Mouse (Mus musculus) thymus, adult 2 months (tissue): ENCODE data around the gene Usp39. TPM values are rescaled to one million over a fixed set of nuclear protein-coding genes. Genes with fewer than 3 reads are reported as not detected.

Experiments used
- DNase-seq: peaks from one replicate; pipeline ENCODE4 v3.0.0; 2021
- H3K27ac ChIP-seq: fragments of 200-500 bp; 2 replicates; pipeline ENCODE4 v1.5.1; 2012; ENCODE audit warnings: low read length, control low read depth; ENCODE audit not compliant: control insufficient read depth, insufficient read depth
- H3K27me3 ChIP-seq: fragments of 200-500 bp; 2 replicates; pipeline ENCODE4 v1.6.1; 2012; ENCODE audit warnings: mild to moderate bottlenecking, low read length, moderate library complexity, mixed read lengths; ENCODE audit not compliant: control insufficient read depth, insufficient read depth
- H3K36me3 ChIP-seq: fragments of 200-500 bp; 2 replicates; pipeline ENCODE4 v1.6.1; 2012; ENCODE audit warnings: mild to moderate bottlenecking, low read length, moderate library complexity; ENCODE audit not compliant: control insufficient read depth, insufficient read depth
- H3K4me1 ChIP-seq: fragments of 200-500 bp; replicated peaks from 2 replicates; pipeline ENCODE4 v1.6.1; 2012; ENCODE audit warnings: low read length; ENCODE audit not compliant: control insufficient read depth, insufficient read depth
- H3K4me3 ChIP-seq: fragments of 200-500 bp; 2 replicates; pipeline ENCODE4 v1.5.1; 2012; ENCODE audit warnings: mild to moderate bottlenecking, low read length, control low read depth, moderate library complexity; ENCODE audit not compliant: control insufficient read depth, insufficient read depth
- CTCF ChIP-seq: fragments of 200-500 bp; IDR thresholded peaks from 2 replicates; pipeline ENCODE4 v1.5.1; 2012; ENCODE audit warnings: mild to moderate bottlenecking, control low read depth, low read length, moderate library complexity, borderline replicate concordance; ENCODE audit not compliant: control insufficient read depth, poor library complexity, insufficient read depth; ENCODE audit errors: extremely low read depth
- POLR2A ChIP-seq: fragments of 200-500 bp; IDR thresholded peaks from 2 replicates; pipeline ENCODE4 v1.6.1; 2012; ENCODE audit warnings: mild to moderate bottlenecking, low read length, control low read depth, moderate library complexity; ENCODE audit not compliant: control insufficient read depth, poor library complexity, insufficient read depth; ENCODE audit errors: extremely low read depth
- WGBS: fragments of 180-500 bp; shearing (Covaris S2); methylation state at CpG from one replicate; pipeline ENCODE4 v1.1.7; 2018; 5-methylcytosine and 5-hydroxymethylcytosine counted together
- polyA plus RNA-seq: library from polyadenylated mRNA; depleted of rRNA; stranded (reverse); fragments of >200 nt; gene quantifications from 2 replicates; pipeline ENCODE4 v1.2.3, GENCODE M21; 2012; rRNA removed

The Usp39 gene
- 35.6 and 40.3 TPM in 2 replicates for polyA plus RNA-seq

DNA sequence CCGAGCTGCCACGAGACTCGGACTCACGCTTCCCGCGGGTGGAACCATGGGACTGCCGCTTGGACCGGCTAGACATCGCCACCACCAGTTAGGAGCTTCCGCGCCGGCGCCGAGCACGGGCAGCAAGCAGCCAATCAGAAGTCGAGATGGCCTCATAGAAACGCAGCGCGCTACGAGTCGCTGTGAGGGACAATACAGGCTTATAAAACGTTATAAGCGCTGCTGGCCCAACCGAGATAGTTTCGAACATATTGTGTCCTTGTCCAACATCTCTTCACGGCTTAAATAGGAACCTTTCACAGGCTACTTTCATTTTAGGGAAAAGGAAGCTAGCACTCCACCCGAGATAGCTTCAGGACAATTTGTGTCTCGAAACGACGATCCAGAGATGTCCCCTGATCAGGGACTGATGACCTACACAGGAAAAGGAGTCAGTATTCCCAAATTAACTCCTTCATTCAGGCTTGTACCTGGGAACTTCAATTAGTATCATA is at the start of gene Usp39:
TSS of gene Usp39 (minus strand) at position 111 of the 494 bp plus-strand sequence.
- Histone ChIP-seq H3K27me3 (no peaks in the 10 kb centered on the region), H3K27ac (no peak within 1 kb of the TSS), H3K36me3 (peaks cover 9% of the 10 kb centered on the region), H3K4me1 (peaks cover 4% of the 10 kb centered on the region), H3K4me3 (peak within 1 kb of the TSS; percentile 73)
- TF ChIP-seq POLR2A (peak; percentile 51; the same call in 1 of the 2 replicates), CTCF (no peak)
- DNase-seq: peak; percentile 93
- WGBS: under 1% methylated on average over 30 of the region's 30 CpGs

GRCm38 (mm10) chr6:72392341-72392740 is 47.4 kb upstream of the Usp39 start:
- TF ChIP-seq POLR2A (no peak), CTCF (no peak)
- no peak for DNase-seq
- Histone ChIP-seq H3K4me3 (no peak overlapping the region), H3K4me1 (peaks cover 15% of the 10 kb centered on the region), H3K36me3 (no peaks in the 10 kb centered on the region), H3K27me3 (no peaks in the 10 kb centered on the region), H3K27ac (no peak overlapping the region)
- 95% methylated on average over 5 of the region's 5 CpGs for WGBS

GRCm38 (mm10) chr6:72390795-72391521 is 46.0 kb upstream of the Usp39 start:
- 47% methylated on average over 12 of the region's 12 CpGs for WGBS
- TF ChIP-seq CTCF (no peak), POLR2A (no peak)
- no peaks in the 10 kb centered on the region for H3K27me3 ChIP-seq
- H3K4me3 ChIP-seq: peak overlapping the region; percentile 72; the same call in 1 of the 2 replicates
- H3K4me1 ChIP-seq: peaks cover 15% of the 10 kb centered on the region
- H3K27ac ChIP-seq: peak overlapping the region; percentile 43
- DNase-seq: no peak
- H3K36me3 ChIP-seq: no peaks in the 10 kb centered on the region

DNA sequence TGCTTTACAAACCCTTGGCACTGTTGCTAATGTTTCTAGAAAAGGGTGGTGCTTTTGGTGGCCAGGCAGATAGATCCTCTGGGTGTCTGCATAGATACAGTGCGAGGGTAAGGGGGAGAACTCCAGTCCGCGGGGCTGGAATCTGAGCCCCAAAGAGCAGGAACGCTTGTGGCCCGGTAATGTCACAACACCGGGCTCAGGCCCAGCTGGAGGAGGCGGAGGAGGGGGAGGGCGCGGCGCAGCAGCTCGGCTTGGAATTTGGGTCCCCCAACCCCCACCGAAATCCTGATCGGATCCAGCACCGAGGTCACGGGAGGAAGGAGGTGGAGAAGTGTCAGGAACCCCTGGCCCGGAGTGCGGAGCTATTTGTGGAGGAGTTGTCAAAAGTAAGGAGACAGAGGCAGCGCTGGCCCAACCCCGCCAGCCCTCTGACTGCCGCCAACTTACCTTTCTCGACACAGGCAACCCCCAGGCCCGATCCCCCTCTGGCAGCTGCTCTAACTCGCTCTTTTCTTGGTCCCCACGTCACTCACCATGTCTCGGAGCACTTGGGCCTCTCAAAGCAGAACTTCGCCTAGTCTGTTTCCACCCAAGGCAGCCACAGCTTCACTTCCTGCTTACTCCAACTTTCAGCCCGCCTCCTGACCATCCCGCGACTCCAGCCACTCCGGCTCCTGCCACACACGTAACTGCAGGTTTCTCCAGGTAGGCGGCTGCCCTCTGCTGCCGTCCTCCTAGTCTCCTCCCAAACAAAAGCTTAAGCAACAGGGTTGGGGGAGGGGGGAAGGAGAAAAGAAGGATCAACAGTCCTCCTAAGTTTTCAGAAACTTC is 45.2 kb upstream of the Usp39 start, which contains the start of gene Vamp8:
TSS of gene Vamp8 (minus strand) at position 763 of the 831 bp plus-strand sequence.
- DNase-seq: peak; percentile 60
- no peaks in the 10 kb centered on the region for H3K27me3 ChIP-seq
- peak within 1 kb of the TSS; percentile 72 for H3K4me3 ChIP-seq
- peak within 1 kb of the TSS; percentile 43 for H3K27ac ChIP-seq
- TF ChIP-seq POLR2A (peak; percentile 18; the same call in 1 of the 2 replicates), CTCF (peak; percentile 5; the same call in 1 of the 2 replicates)
- under 1% methylated on average over 33 of the region's 33 CpGs for WGBS
- peaks cover 3% of the 10 kb centered on the region; the same call in 1 of the 2 replicates for H3K36me3 ChIP-seq
- H3K4me1 ChIP-seq: peaks cover 15% of the 10 kb centered on the region

GRCm38 (mm10) chr6:72389471-72389940 is 44.5 kb upstream of the Usp39 start:
- WGBS: 8% methylated on average over 13 of the region's 13 CpGs
- Histone ChIP-seq H3K27me3 (no peaks in the 10 kb centered on the region), H3K4me3 (peak overlapping the region; percentile 72), H3K27ac (peak overlapping the region; percentile 43; the same call in 1 of the 2 replicates), H3K4me1 (peaks cover 15% of the 10 kb centered on the region), H3K36me3 (peaks cover 3% of the 10 kb centered on the region; the same call in 1 of the 2 replicates)
- no peak for TF ChIP-seq CTCF
- TF ChIP-seq POLR2A: peak; percentile 7; the same call in 1 of the 2 replicates
- peak; percentile 31 for DNase-seq

DNA sequence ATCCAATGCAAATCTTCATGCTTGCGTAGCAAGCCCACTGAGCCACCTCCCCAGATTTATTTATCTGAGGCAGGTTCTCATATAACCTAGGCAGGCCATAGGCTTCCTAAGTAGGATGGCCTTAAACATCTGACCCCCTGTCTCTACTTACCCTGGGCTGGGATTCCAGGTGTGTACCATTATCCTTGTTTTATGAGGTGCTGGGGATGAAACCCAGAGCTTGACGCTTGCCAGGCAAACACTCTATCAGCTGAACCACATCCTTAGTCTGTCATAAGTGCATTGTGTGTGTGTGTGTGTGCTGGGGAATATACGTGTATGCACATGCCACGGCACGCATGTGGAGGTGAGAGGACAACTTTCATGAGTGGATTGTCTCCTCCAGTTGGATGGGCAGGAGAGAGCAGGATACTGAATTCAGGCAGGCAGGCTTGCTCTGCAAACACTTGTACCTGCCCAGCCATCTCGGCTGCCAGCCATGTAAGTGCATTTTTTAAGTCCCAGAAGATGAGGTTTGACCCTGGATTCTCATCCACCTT is 43.9 kb upstream of the Usp39 start:
- Histone ChIP-seq H3K27me3 (no peaks in the 10 kb centered on the region), H3K27ac (no peak overlapping the region), H3K4me3 (no peak overlapping the region), H3K4me1 (peaks cover 15% of the 10 kb centered on the region), H3K36me3 (peaks cover 3% of the 10 kb centered on the region; the same call in 1 of the 2 replicates)
- no peak for DNase-seq
- WGBS: 83% methylated on average over 6 of the region's 6 CpGs
- TF ChIP-seq POLR2A (no peak), CTCF (no peak)
